Mouse (Mus musculus) left cerebral cortex, adult 2 months (tissue): ENCODE measurements around the gene Prss33. TPM values are rescaled to one million over a fixed set of nuclear protein-coding genes. Genes with fewer than 3 reads are reported as not detected.
A peak's percentile ranks its signal among the peaks of the same experiment; 100 is the strongest.

ENCODE experiments used
- DNase-seq, 2 experiments: peaks; one replicate each; pipeline ENCODE4 v3.0.0; 2021 to 2022; ENCODE audit warnings: low spot score in 2 of 2, mixed read lengths in 1 of 2; ENCODE audit errors: extremely low spot score in 1 of 2
- H3K27ac ChIP-seq: fragments of 200-600 bp; 2 replicates; pipeline ENCODE4 v1.8.1; 2022
- H3K4me3 ChIP-seq: fragments of 200-600 bp; 2 replicates; pipeline ENCODE4 v1.8.1; 2022
- CTCF ChIP-seq: fragments of 200-600 bp; IDR thresholded peaks from 2 replicates; pipeline ENCODE4 v1.8.1; 2022; ENCODE audit warnings: antibody characterized with exemption, mild to moderate bottlenecking, moderate library complexity
- intact Hi-C: fragments of 180-260 bp; cut with DNase I; formaldehyde crosslinking; loops from one replicate; pipeline ENCODE4 v1.15.1; 2025
- total RNA-seq, 2 experiments: library from RNA; stranded (reverse); gene quantifications; 2 replicates each; pipeline ENCODE4 v1.2.3; 2021

Gene Prss33
- total RNA-seq, 2 experiments from 2014 or later: not detected

GRCm38 (mm10) chr17:23850853-23851749 lies 15.2 kb upstream of the Prss33 start:
- Histone ChIP-seq H3K27ac (no peak overlapping the region), H3K4me3 (no peak overlapping the region)
- intact Hi-C loops: loop anchor here (1.0 kb wide), 1 partner anchor 109 kb away; no protein-coding TSS in a partner anchor
- peak; percentile 26 to 41 for DNase-seq
- peak; percentile 81 for TF ChIP-seq CTCF

- intact Hi-C loops: no loop called here
- DNase-seq: no peak
- Histone ChIP-seq H3K4me3 (no peak overlapping the region), H3K27ac (no peak overlapping the region)
- peak; percentile 11 for TF ChIP-seq CTCF
Observed at GRCm38 (mm10) chr17:23850028-23850427, 14.2 kb upstream of the Prss33 start.

- 0 out of 2 replicates have a peak within 1 kb of the TSS, but pooled peaks have one; percentile 21 for H3K4me3 ChIP-seq
- DNase-seq: no peak
- intact Hi-C loops: loop anchor here (5.0 kb wide), 1 partner anchor 72 kb away; the partner anchor contains the start of gene Flywch1
Observed at GRCm38 (mm10) chr17:23843812-23844273, 8.0 kb upstream of the Prss33 start, which contains the start of the genes Prss32 and Prss41. Gene Prss32, plus strand, starts transcription at chr17:23843855. Gene Prss41, minus strand, starts transcription at chr17:23844172.

GRCm38 (mm10) chr17:23843141-23843811 lies 7.4 kb upstream of the Prss33 start:
- intact Hi-C loops: loop anchor here (5.0 kb wide), 1 partner anchor 71 kb away; the partner anchor contains the start of gene Flywch1

More at GRCm38 (mm10) chr17:23843812-23844273, 8.0 kb upstream of the Prss33 start, which contains the start of the genes Prss32 and Prss41:
- H3K27ac ChIP-seq: no peak within 1 kb of the TSS
- TF ChIP-seq CTCF: peak; percentile 66

GRCm38 (mm10) chr17:23841145-23841544 lies 5.3 kb upstream of the Prss33 start:
- no peak overlapping the region for H3K27ac ChIP-seq
- TF ChIP-seq CTCF: peak; percentile 88
- intact Hi-C loops: loop anchor here (5.0 kb wide), 1 partner anchor 69 kb away; the partner anchor contains the start of gene Flywch1
- no peak overlapping the region for H3K4me3 ChIP-seq
- DNase-seq: no peak

More at GRCm38 (mm10) chr17:23843141-23843811, 7.4 kb upstream of the Prss33 start:
- TF ChIP-seq CTCF: peak; percentile 20
- Histone ChIP-seq H3K27ac (no peak overlapping the region), H3K4me3 (no peak overlapping the region)
- DNase-seq: no peak

- intact Hi-C loops: no loop called here
- no peak overlapping the region for H3K4me3 ChIP-seq
- H3K27ac ChIP-seq: no peak overlapping the region
- no peak for TF ChIP-seq CTCF
- DNase-seq: no peak
Observed at GRCm38 (mm10) chr17:23831201-23831600, 4.7 kb downstream of the Prss33 start.

- peak; percentile 82 for TF ChIP-seq CTCF
- intact Hi-C loops: loop anchor here (2.0 kb wide), 1 partner anchor 58 kb away; the partner anchor contains the start of gene Flywch1
Observed at GRCm38 (mm10) chr17:23829064-23829619, 6.7 kb downstream of the Prss33 start, which contains the start of gene Elob. Gene Elob, minus strand, starts transcription at chr17:23829136.

GRCm38 (mm10) chr17:23828271-23829001 lies 7.4 kb downstream of the Prss33 start:
- peak; percentile 19 for TF ChIP-seq CTCF
- Histone ChIP-seq H3K27ac (peak overlapping the region; percentile 89), H3K4me3 (peak overlapping the region; percentile 90)
- peak; percentile 54 to 65 for DNase-seq
- intact Hi-C loops: loop anchor here (1.0 to 2.0 kb wide), 2 partner anchors 25 to 58 kb away; partner anchors contain the start of gene Flywch1

More at GRCm38 (mm10) chr17:23829064-23829619, 6.7 kb downstream of the Prss33 start, which contains the start of gene Elob:
- Histone ChIP-seq H3K27ac (peak within 1 kb of the TSS; percentile 96), H3K4me3 (peak within 1 kb of the TSS; percentile 90)
- DNase-seq: peak; percentile 83 to 84

GRCm38 (mm10) chr17:23825591-23825990 lies 10.3 kb downstream of the Prss33 start:
- Histone ChIP-seq H3K27ac (no peak overlapping the region), H3K4me3 (no peak overlapping the region)
- TF ChIP-seq CTCF: no peak
- intact Hi-C loops: no loop called here
- no peak for DNase-seq

- no peak overlapping the region for H3K27ac ChIP-seq
- intact Hi-C loops: no loop called here
Observed at GRCm38 (mm10) chr17:23823614-23824013, 12.2 kb downstream of the Prss33 start.

GRCm38 (mm10) chr17:23823018-23823417 lies 12.8 kb downstream of the Prss33 start:
- Histone ChIP-seq H3K27ac (no peak overlapping the region), H3K4me3 (no peak overlapping the region)
- intact Hi-C loops: no loop called here

More at GRCm38 (mm10) chr17:23823614-23824013, 12.2 kb downstream of the Prss33 start:
- no peak for DNase-seq
- H3K4me3 ChIP-seq: no peak overlapping the region
- no peak for TF ChIP-seq CTCF

More at GRCm38 (mm10) chr17:23823018-23823417, 12.8 kb downstream of the Prss33 start:
- TF ChIP-seq CTCF: no peak
- no peak for DNase-seq
